17 mouse cellular contexts compared by ENCODE assay signal in the genomic region with DNA sequence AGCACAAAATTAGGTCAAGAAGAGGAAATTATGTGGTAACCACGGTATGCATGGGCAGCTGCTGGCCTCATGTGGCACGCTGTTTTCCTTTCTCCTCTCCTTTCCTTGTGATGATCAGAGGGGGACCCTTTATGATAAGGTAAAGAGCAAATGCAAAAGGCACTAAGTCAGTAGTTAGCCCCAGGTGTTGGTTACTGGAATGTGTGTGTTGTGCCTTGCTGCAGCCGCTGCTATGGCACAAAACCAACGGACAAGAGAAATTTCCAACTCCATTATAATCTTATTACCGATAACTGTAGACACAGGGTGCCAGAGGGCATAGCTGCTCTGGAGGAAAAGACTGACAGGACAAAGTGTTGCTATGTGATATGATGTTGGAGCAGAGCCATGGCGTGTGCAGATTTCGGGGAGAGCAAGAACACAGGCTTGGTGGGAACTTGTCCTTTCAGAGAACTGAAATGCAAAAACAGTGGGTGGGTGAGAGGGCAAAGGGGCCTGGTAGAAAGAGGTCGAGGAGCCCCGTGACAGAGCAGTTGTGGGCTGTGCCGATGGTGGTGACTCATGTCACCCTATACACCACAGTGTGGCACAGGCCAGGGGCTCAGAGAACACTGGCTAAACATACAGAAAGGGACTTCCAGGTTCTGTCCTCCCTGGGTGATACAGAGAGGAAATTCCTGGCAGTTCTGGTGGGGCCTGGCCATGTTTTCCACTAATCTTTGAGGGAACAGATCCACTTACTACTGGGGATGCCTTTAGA. TPM values are rescaled to one million over a fixed set of nuclear protein-coding genes. Genes with fewer than 3 reads are reported as not detected.
A peak's percentile ranks its signal among the peaks of the same experiment; 100 is the strongest.
DNase-seq lines count a peak whose midpoint lies in the region; ATAC-seq and TF ChIP-seq lines count a peak whose summit lies in the region.
"Had no signal": no experiment of that assay in that cellular context is flagged by ENCODE, and none has a peak within 500 bp of the region (broad histone marks: within the 10 kb centered on the region; RNA-seq: fewer than 3 reads in every experiment).

Gene Aldh3a1 (plus strand): TSS at position 51 of the 760 bp plus-strand sequence.

- H3K9ac ChIP-seq in embryonic facial prominence, embryonic 13.5 days = no peak within 1 kb of the TSS
- H3K9ac ChIP-seq in embryonic facial prominence, embryonic 15.5 days = no peak within 1 kb of the TSS
- no peak within 1 kb of the TSS for H3K9ac ChIP-seq in forebrain, postnatal 0 days
- H3K9ac ChIP-seq: forebrain, embryonic 13.5 days; lung, embryonic 14.5 days; neural tube, embryonic 12.5 days had no signal

- H3K4me3 ChIP-seq in embryonic facial prominence, embryonic 13.5 days = no peak within 1 kb of the TSS
- H3K4me3 ChIP-seq in embryonic facial prominence, embryonic 10.5 days = no peak within 1 kb of the TSS
- no peak within 1 kb of the TSS for H3K4me3 ChIP-seq in lung, adult 2 months (replicated peaks; ENCODE audit: extremely low read depth, low read depth, low read length)
- no peak within 1 kb of the TSS for H3K4me3 ChIP-seq in embryonic facial prominence, embryonic 15.5 days (replicated peaks)
- no peak within 1 kb of the TSS for H3K4me3 ChIP-seq in myocyte
- no peak within 1 kb of the TSS for H3K4me3 ChIP-seq in forebrain, postnatal 0 days (ENCODE audit: low read depth, low read length)
- H3K4me3 ChIP-seq: forebrain, embryonic 13.5 days; neural tube, embryonic 12.5 days had no signal

- no peaks in the 10 kb centered on the region for H3K9me3 ChIP-seq in embryonic facial prominence, embryonic 13.5 days
- H3K9me3 ChIP-seq in embryonic facial prominence, embryonic 10.5 days = no peaks in the 10 kb centered on the region
- H3K9me3 ChIP-seq in embryonic facial prominence, embryonic 15.5 days (replicated peaks) = no peaks in the 10 kb centered on the region
- H3K9me3 ChIP-seq in forebrain, postnatal 0 days (ENCODE audit: low read length) = no peaks in the 10 kb centered on the region
- H3K9me3 ChIP-seq: forebrain, embryonic 13.5 days; neural tube, embryonic 12.5 days had no signal

- H3K4me1 ChIP-seq in embryonic facial prominence, embryonic 13.5 days = peaks cover 32% of the 10 kb centered on the region
- H3K4me1 ChIP-seq in embryonic facial prominence, embryonic 10.5 days = peaks cover 8% of the 10 kb centered on the region; the same call in 1 of the 2 replicates
- peaks cover 11% of the 10 kb centered on the region for H3K4me1 ChIP-seq in lung, adult 2 months (ENCODE audit: control insufficient read depth, insufficient read depth, low read length)
- H3K4me1 ChIP-seq in embryonic facial prominence, embryonic 15.5 days = peaks cover 28% of the 10 kb centered on the region
- no peaks in the 10 kb centered on the region for H3K4me1 ChIP-seq in forebrain, postnatal 0 days (ENCODE audit: insufficient read depth)
- H3K4me1 ChIP-seq: forebrain, embryonic 13.5 days; neural tube, embryonic 12.5 days had no signal

- H3ac ChIP-seq in myocyte (ENCODE audit: control insufficient read depth, insufficient read length) = no peak within 1 kb of the TSS

- peak within 1 kb of the TSS; percentile 48 for H3K27ac ChIP-seq in embryonic facial prominence, embryonic 13.5 days
- no peak within 1 kb of the TSS for H3K27ac ChIP-seq in embryonic facial prominence, embryonic 10.5 days (replicated peaks)
- H3K27ac ChIP-seq in embryonic facial prominence, embryonic 15.5 days (replicated peaks) = peak within 1 kb of the TSS; percentile 48
- no peak within 1 kb of the TSS for H3K27ac ChIP-seq in forebrain, postnatal 0 days (ENCODE audit: low read depth, low read length)
- H3K27ac ChIP-seq: forebrain, embryonic 13.5 days; neural tube, embryonic 12.5 days had no signal

- TF ChIP-seq CTCF in lung, adult 2 months (IDR thresholded peaks at IDR 0.05; ENCODE audit: insufficient read depth, low read length) = no peak
- no peak for TF ChIP-seq CTCF in forebrain, postnatal 0 days (IDR thresholded peaks at IDR 0.05; ENCODE audit: low read depth)

- H3K4me2 ChIP-seq in embryonic facial prominence, embryonic 13.5 days = no peak within 1 kb of the TSS
- no peak within 1 kb of the TSS for H3K4me2 ChIP-seq in embryonic facial prominence, embryonic 15.5 days (replicated peaks)
- H3K4me2 ChIP-seq in myocyte (ENCODE audit: low read depth) = peak within 1 kb of the TSS; percentile 77
- no peak within 1 kb of the TSS for H3K4me2 ChIP-seq in forebrain, postnatal 0 days (ENCODE audit: low read depth)
- H3K4me2 ChIP-seq: forebrain, embryonic 13.5 days; lung, embryonic 14.5 days; neural tube, embryonic 12.5 days had no signal

- peaks cover 32% of the 10 kb centered on the region for H3K27me3 ChIP-seq in embryonic facial prominence, embryonic 13.5 days
- peaks cover 23% of the 10 kb centered on the region for H3K27me3 ChIP-seq in embryonic facial prominence, embryonic 10.5 days (replicated peaks; ENCODE audit: low read depth, poor library complexity, severe bottlenecking)
- H3K27me3 ChIP-seq in embryonic facial prominence, embryonic 15.5 days = peaks cover 11% of the 10 kb centered on the region
- H3K27me3 ChIP-seq in myocyte (ENCODE audit: control insufficient read depth, insufficient read depth, insufficient read length) = no peaks in the 10 kb centered on the region
- no peaks in the 10 kb centered on the region for H3K27me3 ChIP-seq in forebrain, postnatal 0 days (ENCODE audit: insufficient read depth, low read length)

- no peak for ATAC-seq in embryonic facial prominence, embryonic 13.5 days (ENCODE audit: insufficient number of reproducible peaks, insufficient read depth, low FRiP score, low TSS enrichment, low read depth)
- no peak for ATAC-seq in embryonic facial prominence, embryonic 15.5 days (ENCODE audit: insufficient number of reproducible peaks, low FRiP score, low TSS enrichment, low read depth)
- ATAC-seq in forebrain, postnatal 0 days = no peak
- ATAC-seq: forebrain, embryonic 13.5 days had no signal

- no peaks in the 10 kb centered on the region for H3K79me2 ChIP-seq in myocyte (ENCODE audit: control insufficient read depth, insufficient read depth)

- DNase-seq in embryonic facial prominence, embryonic 10.5 days (ENCODE audit: low spot score) = no peak
- no peak for DNase-seq in lung, adult 2 months
- no peak for DNase-seq in lung, postnatal 36 days
- no peak for DNase-seq in forebrain, postnatal 0 days
- no peak for DNase-seq in gastrocnemius, adult 18-20 months (ENCODE audit: low spot score)
- DNase-seq: cerebellum, adult 11-12 months; kidney, adult 8-10 months; liver; lung, embryonic 14.5 days; thymus, adult 2 months had no signal

- no peaks in the 10 kb centered on the region for H3K36me3 ChIP-seq in embryonic facial prominence, embryonic 13.5 days
- H3K36me3 ChIP-seq in embryonic facial prominence, embryonic 10.5 days (replicated peaks) = no peaks in the 10 kb centered on the region
- H3K36me3 ChIP-seq in embryonic facial prominence, embryonic 15.5 days = no peaks in the 10 kb centered on the region
- no peaks in the 10 kb centered on the region for H3K36me3 ChIP-seq in myocyte (ENCODE audit: control insufficient read depth, insufficient read depth)
- H3K36me3 ChIP-seq in forebrain, postnatal 0 days (ENCODE audit: insufficient read depth) = no peaks in the 10 kb centered on the region
- H3K36me3 ChIP-seq: neural tube, embryonic 12.5 days had no signal

- TF ChIP-seq POLR2A in lung, adult 2 months (IDR thresholded peaks at IDR 0.05; ENCODE audit: borderline replicate concordance, extremely low read depth, low read depth, low read length) = no peak
- no peak for TF ChIP-seq POLR2A in myocyte (IDR thresholded peaks at IDR 0.05; ENCODE audit: insufficient read length, low read depth)

- 49% methylated on average over 10 of the region's 10 CpGs for WGBS in embryonic facial prominence, embryonic 13.5 days
- WGBS in embryonic facial prominence, embryonic 10.5 days = 84% methylated on average over 10 of the region's 10 CpGs
- 52% methylated on average over 10 of the region's 10 CpGs for WGBS in lung, adult 2 months
- WGBS in embryonic facial prominence, embryonic 15.5 days = 37% methylated on average over 10 of the region's 10 CpGs
- 66% methylated on average over 10 of the region's 10 CpGs for WGBS in forebrain, postnatal 0 days

TF ChIP-seq in myocyte, 11 proteins besides CTCF, POLR2A, EP300 and RAD21:
- TF ChIP-seq MYOG (IDR thresholded peaks at IDR 0.05; ENCODE audit: control insufficient read depth in 1 of 3, insufficient read depth in 1 of 3, insufficient read length in 2 of 3, low read depth in 2 of 3) (peak in 1 of 3 experiments; percentile 14), MAX (IDR thresholded peaks at IDR 0.05; ENCODE audit: low read depth) (no peak), MYOD1 (IDR thresholded peaks at IDR 0.05; ENCODE audit: control insufficient read depth in 1 of 3, insufficient read length in 2 of 3, low read depth in 2 of 3) (peak in 2 of 3 experiments; percentile 31 to 42), POLR2AphosphoS2 (IDR thresholded peaks at IDR 0.05; ENCODE audit: insufficient read length, low read depth) (no peak), TCF3 (IDR thresholded peaks at IDR 0.05; ENCODE audit: insufficient read length, low read depth) (no peak), CEBPB (IDR thresholded peaks at IDR 0.05; ENCODE audit: insufficient read depth, poor library complexity, severe bottlenecking) (no peak)

RNA-seq across cellular contexts. Expression of gene Aldh3a1, which starts in this region (rescaled TPM):
- polyA plus RNA-seq in embryonic facial prominence, embryonic 13.5 days (2015; fragmentation: Nextera tagmentation; extraction: Ambion mirVana) = 0.89 and 2.1 TPM in 2 replicates
- polyA plus RNA-seq in embryonic facial prominence, embryonic 10.5 days (2016; fragmentation: Nextera tagmentation; extraction: Ambion mirVana) = not detected in 2 replicates
- polyA plus RNA-seq in lung, adult 2 months (2012; rRNA removed) = 13.4 and 130 TPM in 2 replicates
- polyA plus RNA-seq in embryonic facial prominence, embryonic 15.5 days (2015; fragmentation: Nextera tagmentation; extraction: Ambion mirVana) = 3.6 and 5.4 TPM in 2 replicates
- 4.2 TPM for polyA plus RNA-seq in myocyte (2012; fragmentation: generic; extraction: Trizol)
- 0.62 TPM in 1 of 2 replicates, not detected in the other for total RNA-seq in forebrain, postnatal 0 days (2014; rRNA removed)
- polyA plus RNA-seq in forebrain, postnatal 0 days (2015; fragmentation: Nextera tagmentation; extraction: Ambion mirVana) = 0.89 and 1.2 TPM in 2 replicates
- total RNA-seq in gastrocnemius, adult 18-20 months (2021) = under 1 TPM; 0.33 to 0.48 TPM
- total RNA-seq: hematopoietic stem cell, adult 5-6 weeks; megakaryocyte-erythroid progenitor cell, adult 5-6 weeks had no signal
- polyA plus RNA-seq: forebrain, embryonic 13.5 days; lung, embryonic 14.5 days; neural tube, embryonic 12.5 days had no signal

Comparison
In these comparisons a context has a peak if more than half of its experiments do, and no peak if none do; other contexts are left out.
1. H3K27ac ChIP-seq: peak in embryonic facial prominence, embryonic 13.5 days (single experiment) and embryonic facial prominence, embryonic 15.5 days (single experiment); none in embryonic facial prominence, embryonic 10.5 days (single experiment) and forebrain, postnatal 0 days (single experiment).